Mouse (Mus musculus): Measurements from ENCODE around the gene Kif1bp.
A peak's percentile ranks its signal among the peaks of the same experiment; 100 is the strongest.
"Not testable (repeated sequence)": the region's sequence is repeated elsewhere in the genome, so short reads cannot be mapped to it uniquely, and the experiment has no call there.

Gene Kif1bp

DNA sequence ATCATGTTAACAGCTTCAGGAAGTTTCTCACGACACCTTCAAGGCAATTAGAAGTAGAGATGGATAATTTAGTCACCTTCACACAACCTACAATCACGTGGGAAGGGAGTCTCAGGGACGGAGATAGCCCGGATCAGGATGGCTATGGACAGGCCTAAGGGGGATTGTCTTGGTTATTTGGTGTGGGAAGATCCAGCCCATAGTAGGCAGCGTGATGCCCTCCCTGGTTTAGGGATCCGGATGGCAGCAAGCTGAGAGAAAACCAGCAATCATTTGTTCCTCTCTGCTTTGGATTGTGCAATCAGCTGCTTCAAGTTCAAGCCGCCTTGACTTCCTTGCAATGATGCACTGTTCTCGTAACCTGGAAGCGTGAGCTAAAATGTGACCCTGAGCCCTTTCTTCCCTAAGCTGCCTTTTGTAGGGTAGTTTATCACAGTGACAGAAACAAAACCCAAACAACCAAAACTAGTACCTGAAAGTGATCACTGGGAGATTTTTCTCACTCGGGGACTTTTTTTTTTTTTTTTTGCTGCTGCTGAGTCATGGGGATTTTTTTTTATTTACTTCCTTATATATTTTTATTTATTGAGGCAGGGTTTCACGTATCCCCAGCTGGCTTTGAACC lies 69.1 kb downstream of the Kif1bp start:
- DNase-seq (ENCODE audit: low spot score) = no peak

DNA sequence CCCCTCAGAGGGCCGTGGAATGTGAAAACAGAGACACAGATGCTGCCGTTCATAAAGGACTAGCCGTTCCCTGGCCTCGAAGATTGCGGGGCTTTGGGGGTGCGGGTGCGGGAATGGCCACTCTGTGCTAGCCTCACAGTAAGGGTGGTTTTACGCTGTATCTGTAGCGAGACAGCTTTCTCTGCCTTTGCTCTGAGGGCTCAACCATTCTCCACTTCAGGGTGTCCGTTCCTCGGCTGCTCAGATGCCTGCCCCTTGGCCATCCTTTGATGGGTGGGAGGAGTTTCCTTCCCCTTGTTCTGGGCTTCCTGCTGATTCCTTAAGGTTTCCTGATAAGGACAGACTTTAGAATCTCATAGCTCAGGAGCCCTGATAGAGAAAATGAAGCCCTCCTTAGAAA lies 69.8 kb downstream of the Kif1bp start:
- DNase-seq (ENCODE audit: low spot score) = peak; percentile 9

DNA sequence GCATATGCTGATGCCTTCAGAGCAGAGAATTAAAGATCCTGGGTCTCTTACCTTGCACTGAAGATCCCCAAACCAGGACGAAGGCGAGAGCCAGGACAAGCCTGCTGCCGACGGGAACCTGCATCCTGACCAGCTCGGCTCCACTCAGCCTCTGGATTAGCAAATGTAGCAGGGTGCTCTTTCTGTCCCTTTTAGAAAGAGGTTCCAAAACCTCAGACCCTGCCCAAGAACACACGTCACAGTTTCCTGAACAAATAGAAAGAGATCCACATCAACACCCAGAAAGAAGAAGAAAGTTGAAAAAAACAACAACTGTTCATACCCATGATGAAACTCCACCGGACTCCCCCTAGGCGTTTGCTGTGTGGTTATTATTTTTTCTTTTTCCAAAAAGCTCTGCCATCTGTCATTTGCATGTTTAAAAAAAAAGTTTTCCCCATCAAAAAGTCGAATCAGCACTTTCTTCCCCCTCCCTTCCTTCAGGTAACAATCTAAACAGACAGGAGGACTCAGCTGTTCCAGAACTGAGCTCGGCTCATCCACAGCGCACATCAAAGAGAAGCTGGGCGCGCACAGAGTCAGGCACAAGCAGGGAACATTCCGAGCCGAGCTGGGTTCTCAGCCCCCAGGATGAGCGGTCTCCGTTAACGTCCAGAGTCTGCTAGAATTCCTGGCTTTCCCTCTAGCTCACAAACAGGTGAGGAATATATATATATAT lies 70.5 kb downstream of the Kif1bp start:
- no peak for DNase-seq (ENCODE audit: low spot score)

DNA sequence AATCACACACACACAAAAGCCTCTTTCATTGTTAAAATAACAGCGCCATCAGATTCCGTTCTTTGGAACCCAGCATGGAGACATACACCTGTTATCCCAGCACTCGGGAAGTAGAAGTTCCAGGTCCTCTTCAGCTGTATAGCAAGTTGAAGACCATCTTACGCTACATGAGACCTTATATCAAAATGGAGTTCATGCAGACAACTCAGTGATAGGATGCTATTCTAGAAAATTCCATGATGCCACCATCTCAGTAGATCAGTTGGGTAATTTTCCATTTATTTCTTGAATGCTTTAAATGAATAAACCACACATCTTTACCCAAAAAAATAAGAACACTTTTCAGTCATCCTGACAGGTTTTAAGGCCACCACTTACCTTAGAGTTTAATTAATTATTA lies 71.2 kb downstream of the Kif1bp start:
- DNase-seq (ENCODE audit: low spot score) = no peak

DNA sequence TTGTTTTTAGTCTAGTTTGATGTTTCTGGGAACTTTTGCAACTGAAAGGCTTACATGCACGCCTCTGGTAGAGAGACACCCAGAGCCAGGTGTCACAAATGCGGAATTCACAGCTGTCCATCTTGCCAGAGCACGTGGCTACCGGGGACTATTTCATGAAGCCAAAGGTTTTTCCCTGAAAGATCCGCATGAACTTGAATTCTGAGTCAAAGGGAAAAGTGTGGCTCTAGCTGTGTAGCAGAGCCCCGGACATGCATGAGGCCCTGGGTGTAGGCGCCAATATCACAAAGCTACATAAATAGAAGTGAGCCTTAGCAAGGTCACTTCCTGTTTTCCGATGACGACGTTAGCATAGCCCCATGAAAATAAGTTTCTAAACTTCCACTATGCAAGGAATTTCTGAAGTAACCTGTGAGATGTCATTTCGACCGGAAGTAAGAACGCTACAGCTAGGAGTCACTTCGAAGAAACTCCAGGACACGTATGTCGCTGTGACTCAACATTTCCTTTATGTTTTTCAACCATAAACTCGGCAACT lies 72.2 kb downstream of the Kif1bp start:
- no peak for DNase-seq (ENCODE audit: low spot score)

DNA sequence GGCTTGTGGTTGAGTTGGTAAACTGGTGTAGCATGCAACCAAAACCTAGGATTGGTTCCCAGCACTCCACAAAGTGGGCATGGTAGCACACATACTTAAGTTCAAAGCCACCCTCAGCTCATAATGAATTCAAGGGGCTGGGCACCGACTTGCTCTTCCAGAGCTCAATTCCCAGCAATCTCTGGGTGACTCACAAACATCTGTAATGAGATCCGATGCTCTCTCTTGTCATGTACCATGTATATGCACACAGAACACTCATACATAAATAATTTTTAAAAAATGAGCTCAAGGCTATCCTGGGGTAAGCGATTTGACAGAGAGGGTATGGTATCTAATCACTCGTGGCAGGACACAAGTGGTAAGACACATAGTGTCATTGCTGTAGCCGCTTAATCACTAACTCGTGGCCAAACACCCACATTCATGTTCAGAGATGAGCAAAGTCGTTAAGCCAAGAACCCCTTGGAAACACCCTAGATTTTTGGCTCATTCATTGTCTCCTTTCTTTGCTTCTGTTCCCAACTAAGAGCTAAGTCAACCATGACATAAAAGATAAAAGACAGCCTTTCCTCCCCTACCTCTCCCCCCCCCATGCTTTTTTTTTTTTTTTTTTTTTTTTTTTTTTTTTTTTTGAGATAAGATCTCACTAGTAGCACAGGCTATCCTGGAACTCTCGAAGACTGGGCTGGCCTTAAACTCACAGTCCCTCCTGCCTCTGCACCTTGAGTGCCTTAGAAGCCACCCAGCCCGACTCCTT lies 72.9 kb downstream of the Kif1bp start:
- DNase-seq (ENCODE audit: low spot score) = no peak

DNA sequence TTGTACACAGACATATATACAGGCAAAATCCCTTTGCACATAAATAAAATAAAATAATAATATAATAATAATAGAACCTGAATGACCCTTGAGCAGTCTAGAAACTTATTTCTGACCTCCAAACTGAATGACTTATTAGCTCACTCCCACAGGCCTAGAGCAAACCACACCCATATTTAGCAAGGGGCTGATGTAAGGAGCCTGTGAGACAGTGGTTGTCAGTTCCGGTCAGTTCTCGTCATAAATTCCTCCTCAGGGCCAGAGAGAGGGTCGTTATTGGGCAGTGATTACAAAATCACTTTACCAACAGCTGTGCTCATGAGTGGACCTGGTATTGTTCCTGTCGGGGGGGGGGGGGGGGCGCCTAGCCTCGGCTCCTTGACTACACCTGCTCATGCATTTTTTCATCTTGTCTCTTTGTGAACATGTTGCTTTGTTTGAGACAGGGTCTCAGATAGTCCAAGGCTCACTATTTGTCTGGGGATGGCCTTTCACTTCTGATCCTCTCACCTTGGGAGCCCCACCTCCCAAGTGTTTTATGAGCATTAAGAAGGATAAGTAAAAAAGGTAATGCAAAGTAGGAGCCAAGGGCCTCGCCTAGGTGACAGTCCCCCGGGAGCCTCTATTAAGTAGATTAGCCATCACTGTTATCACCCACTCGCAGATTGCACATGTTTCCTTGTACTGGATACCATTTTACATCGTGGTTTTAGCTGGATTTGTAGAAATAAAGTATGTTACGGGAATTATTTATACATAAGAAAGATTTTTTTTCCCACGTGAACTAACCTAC lies 74.2 kb downstream of the Kif1bp start:
- DNase-seq (ENCODE audit: low spot score) = no peak

DNA sequence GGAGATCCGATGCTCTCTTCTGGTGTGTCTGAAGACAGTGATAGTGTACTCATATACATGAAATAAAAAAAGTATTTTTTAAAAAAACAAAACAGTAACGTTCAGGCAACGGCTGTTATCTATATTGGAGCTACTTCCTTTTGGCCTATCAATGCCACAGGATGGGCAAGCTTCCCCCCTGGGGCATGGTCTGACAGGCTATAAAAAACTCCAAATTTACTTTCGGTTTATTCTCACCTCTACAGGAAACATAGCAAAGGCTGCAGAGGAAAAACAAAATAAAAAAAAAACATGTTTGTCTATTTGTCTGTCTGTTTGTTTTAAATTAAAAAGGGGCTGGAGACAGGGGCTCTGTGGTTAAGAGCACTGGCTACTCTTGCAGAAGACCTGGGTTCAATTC lies 74.9 kb downstream of the Kif1bp start:
- no peak for DNase-seq (ENCODE audit: low spot score)

DNA sequence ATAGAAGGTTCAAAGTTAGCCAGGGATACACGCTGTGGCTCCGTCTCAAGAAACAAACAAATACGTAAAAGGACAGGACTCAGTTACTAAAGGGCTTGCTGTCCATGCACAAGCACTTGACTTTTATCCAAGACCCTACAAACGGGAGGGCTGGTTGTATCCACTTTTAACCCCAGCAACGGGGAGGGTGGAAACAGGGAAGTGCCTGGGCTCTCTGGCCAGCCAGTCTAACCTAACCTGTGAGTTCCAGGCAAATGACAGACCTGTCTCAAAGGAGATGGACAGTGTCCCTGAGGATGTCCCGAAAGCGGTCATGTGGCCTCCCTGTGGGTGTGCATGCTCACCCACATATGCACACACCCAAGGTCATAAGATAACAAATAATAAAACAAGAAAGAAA lies 76.3 kb downstream of the Kif1bp start:
- no peak for DNase-seq (ENCODE audit: low spot score)

DNA sequence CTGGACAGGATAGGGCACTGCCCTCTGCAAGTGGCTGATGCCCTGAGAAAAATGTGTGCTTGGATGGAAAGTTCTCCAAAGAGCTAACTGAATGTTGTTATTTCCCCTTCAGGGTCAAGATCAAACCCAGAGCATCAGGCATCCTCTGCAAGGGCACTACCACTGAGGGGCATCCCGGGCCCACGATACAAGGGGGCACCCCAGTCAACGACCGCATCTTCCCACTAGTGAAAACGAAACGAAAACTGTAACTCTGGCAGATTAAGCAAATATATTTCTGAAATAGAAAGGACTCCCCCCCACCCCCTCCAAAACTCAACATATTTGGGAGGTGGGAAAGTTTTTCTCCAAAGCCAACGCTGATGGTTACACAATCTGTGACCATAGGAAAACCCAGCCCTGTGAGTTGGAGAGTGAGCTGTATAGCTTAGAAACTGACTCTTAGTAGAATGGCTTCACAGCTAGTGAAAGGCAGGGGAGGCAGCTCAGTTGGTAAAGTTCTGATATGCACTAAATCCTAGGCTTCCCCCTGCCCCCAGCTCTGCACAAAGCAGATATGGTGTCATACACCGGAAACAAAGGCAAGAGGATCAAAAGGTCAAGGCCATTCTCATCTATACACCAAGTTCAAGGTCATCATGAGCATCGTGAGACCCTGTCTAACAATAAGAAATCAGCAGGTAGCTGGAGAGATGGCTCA lies 77.2 kb downstream of the Kif1bp start:
- DNase-seq (ENCODE audit: low spot score) = no peak

DNA sequence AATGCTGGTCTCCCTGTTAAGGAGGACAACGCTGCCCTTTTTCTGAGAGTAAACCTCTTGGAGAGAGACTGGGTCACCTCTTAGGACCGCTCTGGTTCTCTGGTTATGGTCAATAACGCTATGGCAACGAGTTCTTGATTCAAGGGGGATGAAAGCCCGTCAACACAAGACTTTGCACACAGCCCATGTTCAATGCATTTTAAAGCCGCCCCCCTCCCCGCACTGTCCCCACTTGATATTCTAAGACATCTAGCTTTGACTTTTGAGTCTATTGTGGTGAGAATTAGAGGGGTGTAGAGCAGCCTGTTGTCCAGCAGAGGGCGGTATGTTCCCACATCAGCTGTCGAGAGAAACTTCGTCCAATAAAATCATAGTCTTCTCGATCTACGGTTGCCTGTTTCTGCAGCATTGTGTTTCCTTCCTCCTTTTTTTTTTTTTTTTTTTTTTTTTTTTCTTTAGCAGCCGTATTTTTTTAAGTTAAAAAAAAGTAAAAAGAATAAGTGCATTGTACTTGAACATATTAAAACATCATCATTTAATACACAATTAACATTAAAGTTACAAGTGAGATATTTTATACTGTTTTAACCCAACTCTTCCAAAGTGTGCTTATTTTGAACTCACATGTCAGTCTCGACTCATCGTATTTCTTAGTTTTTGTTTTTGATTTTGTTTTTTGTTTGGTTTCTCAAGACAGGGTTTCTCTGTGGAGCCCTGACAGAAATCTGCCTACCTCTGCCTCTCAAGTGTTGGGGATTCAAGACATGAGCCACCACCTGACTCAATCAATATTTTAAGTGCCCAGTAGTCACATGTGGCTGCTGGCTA lies 78.0 kb downstream of the Kif1bp start:
- peak; percentile 39 for DNase-seq (ENCODE audit: low spot score)

DNA sequence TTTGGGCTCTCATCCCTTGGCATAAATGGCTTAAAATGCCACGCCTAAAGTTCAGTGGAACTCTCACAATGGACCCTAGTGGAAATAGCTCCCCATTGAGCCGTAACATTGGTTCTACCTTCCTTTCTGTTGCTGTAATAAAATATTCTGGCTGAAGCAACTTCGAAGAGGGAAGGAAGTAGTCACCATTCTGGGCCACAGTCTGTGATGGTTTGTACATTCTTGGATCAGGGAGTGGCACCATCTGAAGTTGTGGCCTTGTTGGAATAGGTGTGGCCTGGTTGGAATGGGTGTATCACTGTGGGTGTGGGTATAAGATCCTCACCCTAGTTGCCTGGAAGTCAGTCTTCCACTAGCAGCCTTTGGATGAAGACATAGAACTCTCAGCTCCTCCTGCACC lies 86.6 kb downstream of the Kif1bp start:
- not testable (repeated sequence) for DNase-seq (ENCODE audit: low spot score)

Data from ovary, postnatal 36 days (tissue).